Mouse (Mus musculus) kidney, adult 8-10 months (tissue): ENCODE measurements around the gene Hes1.

Experiments used
- DNase-seq, 2 experiments: peaks; one replicate each; pipeline ENCODE4 v3.0.0; 2022

Hes1 gene

GRCm38 (mm10) chr16:30052271-30052670 lies 11.9 kb upstream of the Hes1 start:
- no peak for DNase-seq

- DNase-seq: no peak
Measured at GRCm38 (mm10) chr16:30052839-30053511, 11.2 kb upstream of the Hes1 start.

DNA sequence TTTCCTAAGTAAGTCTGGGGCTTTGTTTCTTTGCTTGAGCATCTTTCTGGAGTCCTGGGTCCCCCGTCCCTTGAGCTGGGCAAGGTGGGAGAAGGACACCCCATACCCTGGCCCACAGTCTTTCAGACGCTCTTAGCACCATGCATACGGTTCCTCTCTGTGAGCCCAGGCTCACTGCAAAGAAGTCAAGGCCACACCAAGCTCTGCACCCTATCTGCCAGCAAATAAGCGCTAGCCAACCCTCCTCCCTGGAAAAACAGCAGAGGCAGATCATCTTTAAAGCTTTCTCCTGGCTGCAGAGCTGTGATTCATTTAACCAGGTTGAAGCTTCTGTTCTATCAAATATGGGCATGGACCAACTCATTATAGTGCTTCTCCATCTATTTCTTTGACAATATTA lies 9.6 kb upstream of the Hes1 start:
- DNase-seq: no peak

DNA sequence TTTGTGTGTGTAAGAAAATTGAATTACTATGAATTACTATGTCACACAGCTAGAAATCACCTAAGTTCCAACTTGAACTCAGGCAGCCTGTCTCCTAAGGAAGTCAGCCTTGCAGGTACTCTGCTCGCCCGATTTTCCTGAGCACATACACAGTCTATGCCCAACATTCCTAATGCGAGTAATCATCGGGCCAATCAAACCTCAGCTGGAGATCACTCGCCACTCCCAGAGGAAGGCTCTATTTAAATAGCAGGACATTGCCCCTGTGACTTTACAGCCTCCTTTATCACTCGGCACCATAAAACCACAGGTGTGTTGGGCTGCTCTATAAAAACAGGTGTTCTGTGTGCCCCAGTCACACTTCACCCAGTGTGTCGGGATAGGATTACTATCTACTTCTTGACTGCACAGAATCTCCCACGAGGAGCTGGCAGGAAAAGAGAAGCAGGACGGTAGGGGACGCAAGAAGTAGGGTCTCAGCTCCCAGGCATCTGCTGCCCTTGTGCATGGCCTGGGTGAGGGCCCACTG lies 8.8 kb upstream of the Hes1 start:
- DNase-seq: no peak

DNA sequence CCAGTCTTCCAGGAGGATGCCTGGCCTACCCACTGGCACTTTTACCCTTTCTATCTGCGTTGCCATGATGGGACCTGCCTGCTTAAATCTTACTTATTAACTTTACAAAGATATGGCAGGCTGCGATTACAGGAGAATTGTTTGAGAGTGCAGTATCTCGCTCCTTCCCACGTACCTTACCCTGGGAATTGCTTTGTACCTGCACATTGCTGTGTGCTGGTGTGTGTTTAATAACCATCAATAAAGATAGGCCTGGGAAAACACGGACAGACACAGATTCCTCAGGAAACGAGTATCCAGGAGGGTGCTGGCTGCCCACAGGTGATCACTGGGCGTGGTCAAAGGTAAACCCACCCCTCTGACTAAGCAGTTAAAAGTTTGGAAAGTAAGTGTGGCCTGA lies 8.3 kb upstream of the Hes1 start:
- no peak for DNase-seq

DNA sequence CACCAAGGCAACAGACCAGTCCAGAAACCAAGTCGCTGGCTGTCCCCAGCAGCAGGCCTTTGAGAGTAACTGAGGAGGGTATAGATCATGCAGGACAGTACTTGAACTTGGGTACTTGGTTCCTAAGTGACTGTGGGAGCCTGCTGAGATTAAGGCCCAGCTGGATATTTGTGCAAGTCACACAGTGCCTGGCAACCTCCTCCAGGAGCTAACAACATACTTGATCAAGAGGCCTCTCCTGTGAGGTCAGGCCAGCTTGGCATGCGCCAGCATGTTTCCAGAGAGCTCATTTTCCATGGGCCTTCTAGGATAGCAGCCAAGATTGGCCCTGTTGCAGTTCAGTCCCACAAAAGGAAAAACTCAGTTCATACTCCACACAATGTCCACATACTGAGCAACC lies 7.3 kb upstream of the Hes1 start:
- peak; percentile 53 to 73 for DNase-seq

DNA sequence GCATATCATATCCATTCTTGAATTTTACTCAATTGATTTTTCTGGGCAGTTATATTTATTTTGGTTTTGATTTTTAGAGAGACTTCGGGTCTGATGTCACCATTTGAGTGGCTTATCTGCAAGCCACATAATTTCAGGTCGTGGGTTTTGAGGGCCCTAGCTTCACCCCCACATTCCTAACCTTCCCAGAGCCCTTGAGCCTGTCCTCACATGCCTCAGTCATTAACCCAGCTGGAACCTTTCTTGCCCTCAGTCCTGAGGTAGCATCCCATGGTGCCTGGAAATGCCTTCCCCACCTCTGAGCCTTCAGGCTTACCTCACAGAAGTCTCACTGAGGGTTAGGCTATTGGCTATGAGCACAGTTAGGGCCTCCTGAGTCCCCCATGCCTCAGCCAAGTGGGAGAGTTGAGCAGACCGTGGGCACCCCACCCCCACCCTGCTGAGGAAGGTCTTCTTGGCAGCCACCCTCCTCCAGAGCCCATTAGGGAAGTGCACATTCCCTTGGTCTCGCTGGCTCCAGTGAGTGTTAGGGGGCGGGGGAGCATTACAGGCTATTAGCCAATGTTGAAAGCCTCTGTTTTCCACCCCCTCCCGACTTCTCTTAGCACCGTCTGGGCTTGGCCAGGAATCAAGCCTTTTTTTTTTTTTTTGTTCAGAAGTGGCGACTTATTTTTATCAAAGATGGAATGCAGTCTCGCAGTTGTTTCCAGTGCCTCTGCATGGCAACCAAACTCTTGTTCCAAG lies 5.0 kb upstream of the Hes1 start:
- DNase-seq: peak; percentile 71 to 83

DNA sequence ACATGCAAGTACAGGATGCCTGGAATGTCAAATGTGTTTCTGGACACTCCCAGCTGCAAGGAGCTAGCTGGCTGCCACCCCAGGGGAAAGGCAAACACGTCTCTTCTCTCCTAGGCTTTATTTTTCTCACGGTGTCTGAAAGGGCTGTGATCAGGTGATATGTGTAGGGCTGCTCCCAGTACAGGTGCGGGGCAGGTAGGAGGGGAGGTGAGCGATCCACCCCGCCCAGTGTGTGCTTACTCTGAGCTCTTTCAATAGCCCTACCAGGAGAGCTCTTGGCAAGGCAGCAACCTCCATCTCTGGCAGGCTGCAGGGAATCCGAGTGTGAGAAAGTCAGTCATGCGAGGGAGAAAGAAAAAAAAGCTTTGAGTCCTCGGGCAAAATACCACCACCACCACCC lies 3.8 kb upstream of the Hes1 start:
- DNase-seq: peak; percentile 78 to 89

- no peak for DNase-seq
Measured at GRCm38 (mm10) chr16:30062242-30063030, 1.7 kb upstream of the Hes1 start.

GRCm38 (mm10) chr16:30063121-30063881 lies 883 bp upstream of the Hes1 start:
- peak; percentile 85 to 86 for DNase-seq

DNA sequence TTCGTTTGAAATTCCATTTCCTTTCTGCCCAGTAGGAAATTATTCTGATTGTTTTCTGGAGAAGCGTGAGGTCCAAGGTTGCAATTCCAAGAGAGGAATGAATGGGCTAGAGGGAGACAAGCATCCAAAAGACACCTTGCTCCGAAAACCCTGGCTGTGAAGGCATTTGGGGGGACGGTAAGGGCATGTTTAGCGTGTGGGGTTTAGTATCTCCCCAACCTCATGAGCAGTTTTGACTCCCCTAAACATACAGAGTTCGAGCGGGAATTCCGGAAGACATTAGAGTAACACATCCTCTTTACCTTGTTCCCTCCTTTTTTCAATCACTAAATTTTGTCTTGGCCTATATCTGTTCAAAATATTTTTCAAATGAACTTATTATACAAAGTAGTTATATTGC lies 429 bp downstream of the Hes1 start:
- DNase-seq: no peak

GRCm38 (mm10) chr16:30065077-30065476 lies 893 bp downstream of the Hes1 start:
- DNase-seq: peak; percentile 98

GRCm38 (mm10) chr16:30065537-30066183 lies 1.5 kb downstream of the Hes1 start:
- no peak for DNase-seq

GRCm38 (mm10) chr16:30066184-30066851 lies 2.1 kb downstream of the Hes1 start:
- DNase-seq: peak in 1 of 2 experiments; percentile 68

DNA sequence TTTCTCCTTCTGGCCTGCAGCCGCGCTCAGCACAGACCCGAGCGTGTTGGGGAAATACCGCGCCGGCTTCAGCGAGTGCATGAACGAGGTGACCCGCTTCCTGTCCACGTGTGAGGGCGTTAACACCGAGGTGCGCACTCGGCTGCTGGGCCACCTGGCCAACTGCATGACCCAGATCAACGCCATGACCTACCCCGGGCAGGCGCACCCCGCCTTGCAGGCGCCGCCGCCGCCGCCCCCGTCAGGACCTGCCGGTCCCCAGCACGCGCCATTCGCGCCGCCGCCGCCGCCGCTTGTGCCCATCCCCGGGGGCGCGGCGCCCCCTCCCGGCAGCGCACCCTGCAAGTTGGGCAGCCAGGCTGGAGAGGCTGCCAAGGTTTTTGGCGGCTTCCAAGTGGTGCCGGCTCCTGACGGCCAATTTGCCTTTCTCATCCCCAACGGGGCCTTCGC lies 2.7 kb downstream of the Hes1 start:
- peak; percentile 86 for DNase-seq

- DNase-seq: no peak
Measured at GRCm38 (mm10) chr16:30068041-30069020, 4.1 kb downstream of the Hes1 start.

DNA sequence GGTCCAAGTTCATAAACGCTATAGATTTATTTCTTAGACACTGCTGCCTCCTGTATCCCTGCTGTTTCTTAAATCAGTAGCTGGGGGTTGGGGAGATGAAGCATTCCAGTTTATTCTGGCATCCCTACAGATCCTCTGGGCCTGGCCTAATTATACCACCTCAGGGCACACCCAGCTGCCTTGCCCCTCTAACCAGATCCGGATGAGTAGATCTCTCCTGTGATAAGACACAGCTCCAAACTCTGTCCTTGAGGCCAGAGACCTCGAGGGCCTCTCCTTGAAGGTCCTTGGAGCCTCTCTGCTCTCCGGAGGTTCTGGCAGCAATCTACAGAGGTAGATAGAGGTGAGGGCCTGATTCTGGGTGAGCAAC lies 5.4 kb downstream of the Hes1 start:
- DNase-seq: no peak

DNA sequence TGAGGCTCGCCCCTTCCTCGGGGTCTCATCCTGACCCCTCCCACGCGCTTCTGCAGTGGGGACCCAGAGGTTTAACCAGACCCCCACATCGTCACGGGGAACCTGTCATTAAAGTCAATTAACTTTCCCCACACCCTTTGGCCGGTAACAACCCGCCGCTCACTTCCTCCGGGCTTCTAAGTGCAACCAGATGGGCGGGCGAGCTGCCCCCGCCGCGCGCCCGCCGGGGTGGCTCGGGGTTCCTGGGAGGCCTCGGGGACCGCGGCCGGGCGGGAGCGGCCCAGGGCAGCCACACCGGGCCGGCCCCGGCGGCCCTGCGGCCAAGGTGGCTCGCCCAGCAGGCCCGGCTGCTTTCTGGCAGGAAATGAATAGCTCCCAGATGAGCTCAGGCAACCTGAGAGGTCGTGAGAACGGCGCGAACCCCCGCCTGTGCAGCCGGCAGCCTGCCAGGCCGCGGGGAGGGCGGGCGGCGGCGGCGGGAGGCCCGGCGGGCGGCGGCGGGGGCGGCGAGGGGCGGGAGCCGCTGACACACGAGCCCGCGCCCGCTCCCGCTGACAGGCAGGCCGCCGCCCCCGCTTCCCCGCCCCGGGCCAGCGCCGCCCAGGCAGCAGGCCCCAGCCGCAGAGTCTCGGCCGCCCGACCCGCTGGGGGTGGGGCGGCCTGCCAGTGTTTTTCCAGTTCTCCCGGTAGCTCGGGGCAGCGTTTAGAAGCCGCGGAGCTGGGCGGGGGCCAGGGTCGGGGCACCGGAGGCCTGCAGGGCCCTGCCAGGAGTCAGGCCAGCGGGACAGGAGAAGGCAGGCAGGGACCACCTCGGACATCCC lies 6.0 kb downstream of the Hes1 start:
- peak; percentile 85 to 91 for DNase-seq

DNA sequence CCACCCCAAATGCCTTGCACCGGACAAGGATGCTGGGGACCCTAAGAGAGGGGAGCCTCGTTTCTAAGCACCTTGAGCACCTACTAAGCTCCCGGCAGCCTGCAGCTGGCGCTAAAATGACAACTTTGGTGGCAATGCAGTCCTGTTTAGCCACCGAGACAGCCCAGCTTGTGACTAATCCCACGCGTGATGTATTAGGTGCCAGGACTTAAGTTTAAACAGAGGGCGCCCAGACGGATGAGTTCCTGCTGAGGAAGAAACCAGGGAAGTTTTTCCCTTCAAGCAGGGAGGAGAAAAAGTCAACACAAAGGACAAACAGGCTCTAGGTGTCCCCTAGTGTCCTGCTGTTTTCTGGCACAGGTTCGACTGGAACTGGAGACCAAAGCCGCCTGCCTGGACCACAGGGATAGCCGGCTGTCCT lies 6.6 kb downstream of the Hes1 start:
- DNase-seq: peak; percentile 69 to 74
